Mouse (Mus musculus): ENCODE data around the gene Sema3e. TPM values are rescaled to one million over a fixed set of nuclear protein-coding genes. Genes with fewer than 3 reads are reported as not detected.
A peak's percentile ranks its signal among the peaks of the same experiment; 100 is the strongest.

Gene Sema3e
- polyA plus RNA-seq, 1 experiment = 6.8 TPM

DNA sequence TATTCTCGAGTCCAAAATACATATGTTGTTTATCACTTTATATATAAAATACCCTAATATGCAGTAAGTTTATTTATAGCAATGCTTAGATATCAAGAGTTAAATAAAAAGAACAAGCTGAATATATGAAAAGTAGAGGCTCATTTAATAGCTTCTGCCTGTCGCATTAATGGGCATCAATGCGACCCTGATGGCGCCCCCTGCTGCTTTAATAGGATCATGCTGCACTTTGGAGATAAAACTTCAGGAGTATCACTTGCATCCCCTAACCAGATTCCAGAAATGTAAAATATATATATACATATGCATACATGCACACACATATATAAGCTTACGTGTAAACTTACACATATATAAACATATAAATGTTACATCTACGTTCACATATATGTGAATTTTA, 199.4 kb downstream of the Sema3e start:
- no peak for TF ChIP-seq POLR2A (IDR thresholded peaks at IDR 0.05; ENCODE audit: extremely low read depth, insufficient read depth, low read length)
- no peak for TF ChIP-seq CTCF (IDR thresholded peaks at IDR 0.05; ENCODE audit: extremely low read depth, insufficient read depth, low read length)
- no peak overlapping the region for H3K27ac ChIP-seq (ENCODE audit: insufficient read depth, low read length)
- H3K4me3 ChIP-seq (ENCODE audit: insufficient read depth, low read length) = no peak overlapping the region
- H3K4me1 ChIP-seq (ENCODE audit: control insufficient read depth, insufficient read depth, low read length) = no peaks in the 10 kb centered on the region

DNA sequence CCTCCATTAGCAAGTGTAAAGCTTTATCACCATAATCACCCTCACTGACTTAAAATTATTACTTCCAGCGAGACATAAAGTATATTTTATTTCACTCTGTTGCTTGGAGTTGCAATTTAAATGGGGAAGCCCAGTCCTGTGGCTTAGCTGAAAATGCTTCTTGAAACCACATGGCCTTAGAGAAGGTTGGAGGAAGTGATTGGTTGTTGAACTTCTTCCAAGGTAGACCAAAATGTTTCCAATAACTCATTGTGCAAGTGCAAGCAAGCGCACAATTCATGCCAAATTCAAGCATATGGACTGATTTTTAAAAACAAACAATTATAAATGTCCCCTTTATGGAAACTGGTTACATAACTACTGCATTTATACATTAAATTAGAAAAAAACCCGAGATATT, 206.0 kb downstream of the Sema3e start:
- Histone ChIP-seq H3K4me1 (ENCODE audit: control insufficient read depth, insufficient read depth, low read length) (no peaks in the 10 kb centered on the region), H3K4me3 (ENCODE audit: insufficient read depth, low read length) (no peak overlapping the region), H3K27ac (ENCODE audit: insufficient read depth, low read length) (no peak overlapping the region)
- TF ChIP-seq CTCF (IDR thresholded peaks at IDR 0.05; ENCODE audit: extremely low read depth, insufficient read depth, low read length) (no peak), POLR2A (IDR thresholded peaks at IDR 0.05; ENCODE audit: extremely low read depth, insufficient read depth, low read length) (no peak)

DNA sequence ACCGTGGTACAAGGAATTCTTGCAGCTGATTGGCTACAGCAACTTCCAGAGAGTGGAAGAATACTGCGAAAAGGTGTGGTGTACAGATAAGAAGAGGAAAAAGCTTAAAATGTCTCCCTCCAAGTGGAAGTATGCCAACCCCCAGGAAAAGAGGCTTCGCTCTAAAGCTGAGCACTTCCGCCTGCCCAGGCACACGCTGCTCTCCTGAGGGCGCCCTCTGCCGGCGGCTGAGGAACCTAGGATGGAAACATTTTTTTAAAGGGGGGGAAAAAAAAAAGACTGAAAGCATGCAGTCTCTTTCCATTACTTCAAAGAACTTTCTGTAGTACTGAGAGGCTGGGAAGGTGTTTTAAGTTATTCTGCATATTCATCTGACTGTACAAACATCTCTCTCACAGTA, 227.5 kb downstream of the Sema3e start:
- H3K27ac ChIP-seq (ENCODE audit: insufficient read depth, low read length) = no peak overlapping the region

DNA sequence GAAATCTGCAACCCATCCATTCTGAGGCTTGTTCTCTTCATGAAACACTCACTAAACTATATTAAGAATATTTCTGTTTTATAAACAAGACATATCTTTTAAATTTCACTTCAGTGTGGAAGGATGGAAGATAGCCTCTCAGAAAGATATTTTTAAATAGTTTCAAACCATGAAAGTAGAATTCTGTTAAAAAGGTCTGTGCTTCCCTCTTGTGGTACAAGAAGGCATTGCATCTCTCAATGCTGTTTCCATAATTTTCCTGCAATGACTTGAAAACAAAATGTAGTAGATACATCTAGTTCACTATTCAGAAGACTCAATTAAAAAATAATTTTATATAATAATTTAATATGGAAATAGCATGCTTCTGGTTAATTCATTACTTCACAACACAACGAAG, 228.3 kb downstream of the Sema3e start:
- H3K27ac ChIP-seq (ENCODE audit: insufficient read depth, low read length) = no peak overlapping the region
- TF ChIP-seq CTCF (IDR thresholded peaks at IDR 0.05; ENCODE audit: extremely low read depth, insufficient read depth, low read length) (no peak), POLR2A (IDR thresholded peaks at IDR 0.05; ENCODE audit: extremely low read depth, insufficient read depth, low read length) (no peak)
- no peaks in the 10 kb centered on the region for H3K4me1 ChIP-seq (ENCODE audit: control insufficient read depth, insufficient read depth, low read length)
- no peak overlapping the region for H3K4me3 ChIP-seq (ENCODE audit: insufficient read depth, low read length)

More for the DNA sequence above, 227.5 kb downstream of the Sema3e start:
- no peak overlapping the region for H3K4me3 ChIP-seq (ENCODE audit: insufficient read depth, low read length)
- TF ChIP-seq CTCF (IDR thresholded peaks at IDR 0.05; ENCODE audit: extremely low read depth, insufficient read depth, low read length) (peak; percentile 24; the same call in 1 of the 2 replicates), POLR2A (IDR thresholded peaks at IDR 0.05; ENCODE audit: extremely low read depth, insufficient read depth, low read length) (no peak)
- H3K4me1 ChIP-seq (ENCODE audit: control insufficient read depth, insufficient read depth, low read length) = no peaks in the 10 kb centered on the region

DNA sequence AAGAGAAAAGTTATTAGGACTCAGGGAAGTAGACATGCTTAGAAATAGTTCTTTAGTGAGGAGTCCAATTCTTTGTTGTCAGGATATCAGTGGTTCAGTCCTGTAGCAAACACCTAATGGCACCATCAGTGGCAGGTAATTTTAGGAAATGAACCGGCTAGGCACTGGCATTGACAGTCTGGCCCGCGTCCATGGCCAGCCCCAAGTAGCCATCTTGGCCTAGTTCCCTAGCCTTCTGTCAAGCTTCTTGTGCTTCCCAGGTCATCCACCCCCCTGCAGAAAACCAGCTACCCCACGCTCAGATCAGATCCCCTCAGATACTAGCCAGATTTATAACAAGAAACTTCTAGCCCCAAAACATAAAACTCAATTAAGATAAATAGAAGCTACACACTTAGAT, 235.1 kb downstream of the Sema3e start:
- Histone ChIP-seq H3K4me1 (ENCODE audit: control insufficient read depth, insufficient read depth, low read length) (no peaks in the 10 kb centered on the region), H3K4me3 (ENCODE audit: insufficient read depth, low read length) (no peak overlapping the region), H3K27ac (ENCODE audit: insufficient read depth, low read length) (no peak overlapping the region)
- TF ChIP-seq CTCF (IDR thresholded peaks at IDR 0.05; ENCODE audit: extremely low read depth, insufficient read depth, low read length) (no peak), POLR2A (IDR thresholded peaks at IDR 0.05; ENCODE audit: extremely low read depth, insufficient read depth, low read length) (no peak)

DNA sequence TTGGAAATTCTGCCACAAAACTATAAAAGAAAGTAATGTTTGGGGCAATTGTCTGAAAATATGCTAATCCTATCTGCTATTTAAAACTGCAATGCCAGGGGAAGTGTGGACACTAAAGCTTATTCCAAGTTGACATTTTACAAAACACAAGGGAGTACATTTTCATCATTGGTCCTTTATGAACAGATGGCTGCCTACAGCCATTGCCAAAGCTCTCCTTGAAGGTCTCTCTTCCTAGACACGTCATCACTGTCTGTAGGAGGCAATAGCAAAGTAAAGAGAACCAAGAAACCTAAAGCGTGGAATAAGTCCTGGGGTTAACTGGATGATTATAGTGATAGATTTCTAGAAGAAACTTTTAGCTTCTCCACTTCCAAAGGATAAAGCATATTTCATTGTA, 242.3 kb downstream of the Sema3e start:
- Histone ChIP-seq H3K4me3 (ENCODE audit: insufficient read depth, low read length) (no peak overlapping the region), H3K4me1 (ENCODE audit: control insufficient read depth, insufficient read depth, low read length) (no peaks in the 10 kb centered on the region), H3K27ac (ENCODE audit: insufficient read depth, low read length) (no peak overlapping the region)
- TF ChIP-seq POLR2A (IDR thresholded peaks at IDR 0.05; ENCODE audit: extremely low read depth, insufficient read depth, low read length) (no peak), CTCF (IDR thresholded peaks at IDR 0.05; ENCODE audit: extremely low read depth, insufficient read depth, low read length) (no peak)

Other genes with a start within 250 kb of the Sema3e start
- gene Speer3, start 233.7 kb upstream of the Sema3e start, polyA plus RNA-seq (2012; rRNA removed) = not detected in 2 replicates

Measured in cortical plate, adult 2 months (tissue).